Mouse (Mus musculus): Measurements from ENCODE around the gene Ets1. TPM values are rescaled to one million over a fixed set of nuclear protein-coding genes. Genes with fewer than 3 reads are reported as not detected.

The Ets1 gene
- polyA plus RNA-seq, 1 experiment from 2014 or later, result 20.3 TPM

DNA sequence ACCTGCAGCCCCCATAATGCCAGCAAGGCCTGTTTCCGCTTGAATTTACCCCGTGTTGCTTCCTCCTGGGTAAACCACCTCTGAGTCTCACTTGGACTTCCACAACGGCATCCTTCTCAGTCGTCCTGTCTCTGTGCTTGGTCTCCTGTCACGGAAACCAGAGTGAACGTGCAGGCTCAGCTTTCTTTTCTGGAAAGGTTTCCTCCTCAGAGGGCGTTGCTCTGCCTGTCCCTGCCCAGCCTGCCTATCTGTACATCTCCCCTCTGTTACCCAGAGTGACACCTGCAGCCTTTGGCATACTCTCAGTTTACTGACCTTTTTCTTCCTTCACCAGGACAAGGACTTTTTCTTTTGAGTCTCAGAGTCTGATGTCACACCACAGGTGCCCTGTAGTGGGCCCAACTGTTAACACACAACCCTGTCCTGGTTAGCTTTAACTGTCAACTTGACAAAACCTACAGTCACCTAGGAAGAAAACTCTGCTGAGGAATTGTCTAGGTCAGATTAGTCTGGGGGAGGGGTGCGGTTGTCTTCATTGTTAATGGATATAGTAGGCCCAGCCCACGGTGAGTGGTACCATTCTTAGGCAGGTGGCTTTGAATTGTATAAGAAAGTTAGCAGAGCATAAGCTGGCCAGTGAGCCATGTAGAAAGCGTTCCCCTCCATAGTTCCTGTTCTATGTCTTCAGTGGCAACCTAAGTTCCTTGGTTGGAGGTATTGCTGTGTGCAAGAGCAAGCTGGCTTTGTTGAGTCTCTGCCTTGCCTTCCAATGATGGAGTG is 27.0 kb upstream of the Ets1 start:
- whole genome bisulfite sequencing, result 85% methylated on average over 10 of the region's 10 CpGs
- H3K4me1 ChIP-seq, result no peaks in the 10 kb centered on the region
- H3K27me3 ChIP-seq, result 0 out of 2 replicates have a peak, but pooled peaks cover 3% of the 10 kb centered on the region
- H3K4me2 ChIP-seq (replicated peaks), result no peak overlapping the region
- H3K36me3 ChIP-seq, result no peaks in the 10 kb centered on the region
- ATAC-seq (replicated peaks), result no peak
- no peak overlapping the region for H3K27ac ChIP-seq (replicated peaks)
- H3K4me3 ChIP-seq, result no peak overlapping the region
- H3K9me3 ChIP-seq, result no peaks in the 10 kb centered on the region
- no peak overlapping the region for H3K9ac ChIP-seq (replicated peaks)

DNA sequence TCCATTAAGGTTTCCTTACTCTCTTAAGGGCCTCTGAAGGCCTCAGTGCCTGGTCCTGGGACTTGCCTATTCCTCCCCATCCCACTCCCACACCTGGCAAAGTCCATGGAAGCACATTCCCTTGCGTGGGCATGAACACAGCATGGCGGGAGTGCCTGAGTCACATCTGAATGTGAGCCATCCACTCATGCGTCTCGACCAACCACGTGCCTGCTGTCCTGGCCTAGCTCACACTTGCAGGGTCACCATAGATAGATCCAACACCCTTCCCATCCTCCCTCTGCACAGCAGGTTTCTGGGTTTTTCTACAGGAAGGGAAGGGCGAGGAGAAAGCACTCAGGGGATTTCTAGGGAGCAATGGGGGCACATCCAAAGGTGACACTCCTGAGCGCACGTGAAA is 25.8 kb upstream of the Ets1 start:
- ATAC-seq (replicated peaks), result no peak
- Histone ChIP-seq H3K27ac (replicated peaks) (no peak overlapping the region), H3K4me2 (replicated peaks) (no peak overlapping the region), H3K4me1 (no peaks in the 10 kb centered on the region), H3K4me3 (no peak overlapping the region), H3K36me3 (no peaks in the 10 kb centered on the region), H3K9ac (replicated peaks) (no peak overlapping the region), H3K27me3 (0 out of 2 replicates have a peak, but pooled peaks cover 3% of the 10 kb centered on the region), H3K9me3 (no peaks in the 10 kb centered on the region)
- 90% methylated on average over 8 of the region's 8 CpGs for WGBS

- no peak overlapping the region for H3K9ac ChIP-seq (replicated peaks)
- no peak overlapping the region for H3K4me3 ChIP-seq
- H3K27me3 ChIP-seq, result 0 out of 2 replicates have a peak, but pooled peaks cover 3% of the 10 kb centered on the region
- WGBS, result 74% methylated on average over 4 of the region's 4 CpGs
- no peaks in the 10 kb centered on the region for H3K36me3 ChIP-seq
- no peaks in the 10 kb centered on the region for H3K9me3 ChIP-seq
- no peaks in the 10 kb centered on the region for H3K4me1 ChIP-seq
- no peak overlapping the region for H3K27ac ChIP-seq (replicated peaks)
- ATAC-seq (replicated peaks), result no peak
- no peak overlapping the region for H3K4me2 ChIP-seq (replicated peaks)
Observed at GRCm38 (mm10) chr9:32610631-32611030, 25.4 kb upstream of the Ets1 start.

DNA sequence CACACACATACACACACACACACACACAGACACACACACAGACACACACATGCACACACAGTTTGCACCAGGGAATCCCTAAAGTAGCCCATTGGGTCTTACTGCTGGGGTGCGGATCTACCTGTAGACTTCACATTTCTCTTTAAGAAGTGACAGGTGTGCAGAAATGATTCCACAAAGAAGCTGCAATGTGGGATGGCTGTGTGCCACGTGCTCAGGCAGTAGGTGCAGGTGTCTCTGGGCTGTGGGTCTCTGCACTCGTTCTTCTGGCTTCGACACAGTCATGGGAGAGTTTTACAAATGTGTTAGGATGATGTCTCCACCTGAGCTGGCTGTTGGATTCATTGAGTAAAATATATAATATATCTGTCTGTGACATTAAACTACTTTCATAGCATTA is 24.7 kb upstream of the Ets1 start:
- no peaks in the 10 kb centered on the region for H3K36me3 ChIP-seq

DNA sequence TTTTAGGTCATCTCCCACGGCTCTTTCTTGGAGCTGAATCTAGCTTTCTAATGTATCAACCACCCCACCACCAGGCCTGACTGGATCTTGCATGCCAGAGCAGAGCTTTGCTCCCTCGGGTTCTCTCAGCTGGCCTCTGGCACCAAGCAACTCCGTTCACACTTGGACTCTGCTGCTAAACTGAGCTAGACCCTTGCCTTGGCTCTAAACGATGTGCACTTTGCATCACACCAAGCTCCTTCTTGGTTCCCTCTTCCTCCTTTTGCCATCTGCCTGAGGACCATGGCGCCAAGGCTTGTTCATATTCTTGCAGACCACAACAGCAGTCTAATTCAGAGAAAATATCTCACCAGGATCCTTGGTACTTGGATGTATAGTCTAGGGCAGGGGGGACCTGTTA is 23.6 kb upstream of the Ets1 start:
- no peak overlapping the region for H3K27ac ChIP-seq (replicated peaks)
- H3K4me3 ChIP-seq, result no peak overlapping the region
- ATAC-seq (replicated peaks), result no peak
- no peak overlapping the region for H3K9ac ChIP-seq (replicated peaks)
- no peaks in the 10 kb centered on the region for H3K4me1 ChIP-seq
- 89% methylated on average over 5 of the region's 5 CpGs for WGBS
- H3K9me3 ChIP-seq, result no peaks in the 10 kb centered on the region
- H3K27me3 ChIP-seq, result 0 out of 2 replicates have a peak, but pooled peaks cover 3% of the 10 kb centered on the region
- no peaks in the 10 kb centered on the region for H3K36me3 ChIP-seq
- H3K4me2 ChIP-seq (replicated peaks), result no peak overlapping the region

More for the DNA sequence above, 24.7 kb upstream of the Ets1 start:
- Histone ChIP-seq H3K4me3 (no peak overlapping the region), H3K9me3 (no peaks in the 10 kb centered on the region), H3K9ac (replicated peaks) (no peak overlapping the region), H3K27ac (replicated peaks) (no peak overlapping the region), H3K4me1 (no peaks in the 10 kb centered on the region), H3K27me3 (0 out of 2 replicates have a peak, but pooled peaks cover 3% of the 10 kb centered on the region), H3K4me2 (replicated peaks) (no peak overlapping the region)
- ATAC-seq (replicated peaks), result no peak
- 86% methylated on average over 4 of the region's 4 CpGs for WGBS

GRCm38 (mm10) chr9:32612861-32613421 is 23.1 kb upstream of the Ets1 start:
- Histone ChIP-seq H3K4me2 (replicated peaks) (no peak overlapping the region), H3K4me3 (no peak overlapping the region), H3K9ac (replicated peaks) (no peak overlapping the region), H3K27ac (replicated peaks) (no peak overlapping the region), H3K36me3 (no peaks in the 10 kb centered on the region), H3K9me3 (no peaks in the 10 kb centered on the region), H3K4me1 (no peaks in the 10 kb centered on the region), H3K27me3 (0 out of 2 replicates have a peak, but pooled peaks cover 3% of the 10 kb centered on the region)
- no peak for ATAC-seq (replicated peaks)
- WGBS, result 73% methylated on average over 6 of the region's 6 CpGs

DNA sequence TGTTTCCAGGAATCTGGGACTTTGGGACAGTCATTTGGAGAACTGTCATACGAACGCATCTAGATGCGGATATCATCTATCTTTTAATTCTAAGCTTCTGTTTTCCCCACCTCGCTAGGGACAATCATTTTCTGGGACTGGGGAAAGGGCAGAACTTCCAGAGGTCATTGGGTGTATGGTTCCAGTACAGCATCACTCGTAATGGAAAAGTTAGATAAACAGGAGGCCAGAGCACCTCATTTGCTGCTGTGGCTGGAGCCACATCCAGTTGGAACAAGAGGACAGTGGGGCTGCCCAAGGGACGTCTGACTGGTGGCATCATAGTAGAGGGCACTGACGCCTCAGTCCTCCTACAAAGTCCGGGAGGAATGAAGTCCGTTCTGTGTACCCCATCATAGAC is 21.8 kb upstream of the Ets1 start:
- no peaks in the 10 kb centered on the region for H3K4me1 ChIP-seq
- H3K4me2 ChIP-seq (replicated peaks), result no peak overlapping the region
- H3K9me3 ChIP-seq, result no peaks in the 10 kb centered on the region
- H3K9ac ChIP-seq (replicated peaks), result no peak overlapping the region
- WGBS, result 92% methylated on average over 9 of the region's 9 CpGs
- H3K27me3 ChIP-seq, result 0 out of 2 replicates have a peak, but pooled peaks cover 3% of the 10 kb centered on the region
- H3K36me3 ChIP-seq, result no peaks in the 10 kb centered on the region
- no peak for ATAC-seq (replicated peaks)
- H3K27ac ChIP-seq (replicated peaks), result no peak overlapping the region
- H3K4me3 ChIP-seq, result no peak overlapping the region

GRCm38 (mm10) chr9:32615461-32615860 is 20.6 kb upstream of the Ets1 start:
- Histone ChIP-seq H3K27me3 (0 out of 2 replicates have a peak, but pooled peaks cover 3% of the 10 kb centered on the region), H3K4me2 (replicated peaks) (no peak overlapping the region), H3K9ac (replicated peaks) (no peak overlapping the region), H3K4me3 (no peak overlapping the region), H3K4me1 (no peaks in the 10 kb centered on the region), H3K27ac (replicated peaks) (no peak overlapping the region), H3K9me3 (no peaks in the 10 kb centered on the region), H3K36me3 (no peaks in the 10 kb centered on the region)
- no peak for ATAC-seq (replicated peaks)
- WGBS, result 86% methylated on average over 6 of the region's 6 CpGs

- Histone ChIP-seq H3K9ac (replicated peaks) (no peak overlapping the region), H3K27me3 (0 out of 2 replicates have a peak, but pooled peaks cover 3% of the 10 kb centered on the region)
Observed at GRCm38 (mm10) chr9:32615986-32616385, 20.0 kb upstream of the Ets1 start.

GRCm38 (mm10) chr9:32616516-32617429 is 19.2 kb upstream of the Ets1 start:
- Histone ChIP-seq H3K27ac (replicated peaks) (no peak overlapping the region), H3K27me3 (0 out of 2 replicates have a peak, but pooled peaks cover 3% of the 10 kb centered on the region), H3K9ac (replicated peaks) (no peak overlapping the region), H3K4me2 (replicated peaks) (no peak overlapping the region), H3K4me1 (no peaks in the 10 kb centered on the region), H3K4me3 (no peak overlapping the region), H3K9me3 (no peaks in the 10 kb centered on the region), H3K36me3 (no peaks in the 10 kb centered on the region)
- 90% methylated on average over 5 of the region's 5 CpGs for WGBS
- no peak for ATAC-seq (replicated peaks)

More at GRCm38 (mm10) chr9:32615986-32616385, 20.0 kb upstream of the Ets1 start:
- Histone ChIP-seq H3K4me3 (no peak overlapping the region), H3K36me3 (no peaks in the 10 kb centered on the region), H3K4me1 (no peaks in the 10 kb centered on the region), H3K27ac (replicated peaks) (no peak overlapping the region), H3K4me2 (replicated peaks) (no peak overlapping the region), H3K9me3 (no peaks in the 10 kb centered on the region)
- WGBS, result 7% methylated on average over 7 of the region's 7 CpGs
- ATAC-seq (replicated peaks), result no peak

DNA sequence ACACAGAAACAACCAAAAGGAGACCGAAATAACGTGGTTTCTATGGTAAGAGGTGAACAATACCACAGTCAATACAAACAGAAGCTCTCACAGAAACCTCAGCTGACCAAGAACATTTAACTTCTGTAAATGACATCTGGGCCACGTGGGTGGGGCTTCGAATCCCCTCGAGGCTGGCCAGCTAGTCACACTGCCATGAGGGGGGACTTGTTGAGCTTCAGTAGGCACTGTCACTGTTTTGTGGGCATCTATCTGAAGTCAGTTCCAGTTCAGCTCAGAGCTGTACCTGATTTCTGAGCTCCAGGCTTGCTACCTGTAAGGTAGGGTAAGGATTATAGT is 18.6 kb upstream of the Ets1 start:
- Histone ChIP-seq H3K4me1 (no peaks in the 10 kb centered on the region), H3K9me3 (no peaks in the 10 kb centered on the region), H3K4me3 (no peak overlapping the region), H3K9ac (replicated peaks) (no peak overlapping the region), H3K4me2 (replicated peaks) (no peak overlapping the region), H3K36me3 (no peaks in the 10 kb centered on the region), H3K27ac (replicated peaks) (no peak overlapping the region), H3K27me3 (0 out of 2 replicates have a peak, but pooled peaks cover 3% of the 10 kb centered on the region)
- 81% methylated on average over 5 of the region's 5 CpGs for WGBS
- no peak for ATAC-seq (replicated peaks)
